Mouse (Mus musculus) stomach, embryonic 14.5 days (tissue): ENCODE results near the gene Mcam. TPM values are rescaled to one million over a fixed set of nuclear protein-coding genes. Genes with fewer than 3 reads are reported as not detected.

Experiments
- ATAC-seq: fragments of 200-750 bp; cut with Nextera tagmentation; 2 replicates; pipeline ENCODE4 v1.8.0; 2017; ENCODE audit warnings: low read depth, moderate TSS enrichment; ENCODE audit not compliant: insufficient number of reproducible peaks, insufficient read depth, low FRiP score
- H3K27ac ChIP-seq: fragments of 300-500 bp; sonication (generic); 2 replicates; pipeline ENCODE4 v1.5.1; 2014; ENCODE audit warnings: mild to moderate bottlenecking, low read length, moderate library complexity, mixed read lengths
- H3K27me3 ChIP-seq: fragments of 300-500 bp; sonication (generic); 2 replicates; pipeline ENCODE4 v1.6.1; 2014; ENCODE audit warnings: low read length, control low read depth, mixed read lengths; ENCODE audit not compliant: control insufficient read depth, insufficient read depth
- H3K36me3 ChIP-seq: fragments of 300-500 bp; sonication (generic); 2 replicates; pipeline ENCODE4 v1.6.1; 2014; ENCODE audit warnings: mild to moderate bottlenecking, control low read depth, low read length, moderate library complexity, mixed read lengths; ENCODE audit not compliant: control insufficient read depth, insufficient read depth
- H3K4me1 ChIP-seq: fragments of 300-500 bp; sonication (generic); 2 replicates; pipeline ENCODE4 v1.6.1; 2014; ENCODE audit warnings: low read length, control low read depth, mixed read lengths; ENCODE audit not compliant: control insufficient read depth, insufficient read depth
- H3K4me2 ChIP-seq: fragments of 300-500 bp; sonication (generic); replicated peaks from 2 replicates; pipeline ENCODE4 v1.6.1; 2014; ENCODE audit warnings: low read depth, low read length, control low read depth
- H3K4me3 ChIP-seq: fragments of 300-500 bp; sonication (generic); 2 replicates; pipeline ENCODE4 v1.5.1; 2014; ENCODE audit warnings: low read depth, low read length, control low read depth
- H3K9ac ChIP-seq: fragments of 300-500 bp; sonication (generic); replicated peaks from 2 replicates; pipeline ENCODE4 v1.6.1; 2014; ENCODE audit warnings: low read depth, mild to moderate bottlenecking, control low read depth, low read length, moderate library complexity, mixed read lengths
- H3K9me3 ChIP-seq: fragments of 300-500 bp; sonication (generic); 2 replicates; pipeline ENCODE4 v1.6.1; 2016; ENCODE audit warnings: low read depth, low read length, control low read depth; ENCODE audit not compliant: control insufficient read depth
- WGBS: fragments of 180-500 bp; shearing (Covaris S2); extraction: QIAGEN DNeasy Blood & Tissue Kit; methylation state at CpG from one replicate; pipeline ENCODE4 v1.1.7; 2014; 5-methylcytosine and 5-hydroxymethylcytosine counted together
- polyA plus RNA-seq: library from polyadenylated mRNA; unstranded; fragments of >200 nt; fragmentation: Nextera tagmentation; extraction: Ambion mirVana; gene quantifications from 2 replicates; pipeline ENCODE4 v1.2.1, GENCODE M21; 2014

Mcam gene
- polyA plus RNA-seq, 1 experiment from 2014 or later, result 54.3 TPM

DNA sequence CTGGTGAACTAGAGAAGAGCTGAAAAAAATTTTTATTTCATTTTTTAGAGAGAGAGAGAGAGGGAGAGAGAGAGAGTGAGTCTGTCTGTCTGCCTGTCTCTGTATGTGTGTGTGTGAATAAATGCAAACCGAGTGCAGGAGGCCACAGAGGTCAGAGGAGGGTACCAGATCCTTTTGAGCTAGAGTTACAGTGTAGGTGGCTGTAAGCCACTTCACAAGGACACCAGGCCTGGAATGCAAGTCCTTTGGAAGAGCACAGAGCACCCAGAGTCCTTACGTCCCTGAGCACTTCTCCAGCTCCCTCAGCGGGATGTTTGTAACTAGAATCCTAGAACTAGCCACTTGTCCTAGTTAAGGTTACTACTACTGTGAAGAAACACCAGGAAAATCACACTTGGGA is 25.6 kb downstream of the Mcam start:
- no peaks in the 10 kb centered on the region for H3K9me3 ChIP-seq
- no peak overlapping the region for H3K9ac ChIP-seq
- H3K4me3 ChIP-seq, result no peak overlapping the region
- H3K4me1 ChIP-seq, result no peaks in the 10 kb centered on the region
- ATAC-seq, result no peak
- H3K27me3 ChIP-seq, result no peaks in the 10 kb centered on the region
- peaks cover 70% of the 10 kb centered on the region for H3K36me3 ChIP-seq
- WGBS, result 80% methylated on average over 3 of the region's 3 CpGs
- no peak overlapping the region for H3K4me2 ChIP-seq
- no peak overlapping the region for H3K27ac ChIP-seq

DNA sequence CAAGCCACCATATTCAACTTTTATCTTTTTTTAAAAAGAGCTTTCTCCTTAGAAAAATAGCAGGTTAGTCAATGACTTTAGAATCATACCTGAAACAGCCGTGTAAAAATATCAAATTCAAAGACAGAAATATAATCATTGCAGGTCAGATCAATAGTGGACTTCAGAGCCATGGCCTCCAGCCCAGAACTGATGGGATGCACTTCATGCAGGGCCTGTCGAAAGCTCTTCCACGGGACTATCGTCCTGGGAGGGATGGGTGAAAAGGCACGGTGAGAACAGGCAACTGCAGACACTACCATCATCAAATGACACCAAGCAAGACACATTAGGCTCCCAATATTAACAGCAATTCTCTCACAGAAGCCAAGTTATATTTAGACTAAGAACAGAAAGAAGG is 34.7 kb downstream of the Mcam start:
- H3K36me3 ChIP-seq, result peaks cover 33% of the 10 kb centered on the region
- WGBS, result 86% methylated on average over 5 of the region's 5 CpGs

DNA sequence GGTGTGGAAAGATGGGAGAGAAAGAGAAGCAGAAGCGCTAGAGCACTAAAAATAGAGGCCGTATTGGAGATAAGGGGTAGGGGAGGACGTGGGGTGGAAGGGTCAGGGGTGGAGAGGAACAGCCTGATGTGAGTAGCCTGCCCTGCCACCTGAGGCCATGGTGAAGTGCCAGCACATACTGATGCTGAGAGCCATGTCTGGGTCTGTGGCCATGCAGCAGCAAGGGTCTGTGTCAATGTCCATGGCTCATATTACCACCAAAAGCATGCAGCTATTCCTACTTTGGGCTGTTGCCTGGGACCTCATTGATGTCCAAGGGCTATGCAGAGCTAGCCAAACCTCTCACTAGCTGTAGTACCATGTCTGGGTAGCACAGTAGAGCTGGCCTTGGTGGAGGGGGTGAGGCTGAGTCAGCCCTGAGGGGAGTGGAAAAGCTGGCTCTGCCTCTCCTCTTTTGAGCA is 36.5 kb downstream of the Mcam start:
- 0 out of 2 replicates have a peak, but pooled peaks cover 4% of the 10 kb centered on the region for H3K4me1 ChIP-seq
- no peaks in the 10 kb centered on the region for H3K9me3 ChIP-seq
- 77% methylated on average over 3 of the region's 3 CpGs for WGBS
- H3K27ac ChIP-seq, result no peak overlapping the region
- H3K9ac ChIP-seq, result no peak overlapping the region
- no peak overlapping the region for H3K4me3 ChIP-seq
- no peaks in the 10 kb centered on the region for H3K27me3 ChIP-seq
- ATAC-seq, result no peak
- no peak overlapping the region for H3K4me2 ChIP-seq
- peaks cover 24% of the 10 kb centered on the region for H3K36me3 ChIP-seq

More for the DNA sequence above, 34.7 kb downstream of the Mcam start:
- Histone ChIP-seq H3K27me3 (no peaks in the 10 kb centered on the region), H3K9ac (no peak overlapping the region), H3K4me3 (no peak overlapping the region), H3K27ac (no peak overlapping the region), H3K9me3 (no peaks in the 10 kb centered on the region), H3K4me2 (no peak overlapping the region), H3K4me1 (no peaks in the 10 kb centered on the region)
- no peak for ATAC-seq

DNA sequence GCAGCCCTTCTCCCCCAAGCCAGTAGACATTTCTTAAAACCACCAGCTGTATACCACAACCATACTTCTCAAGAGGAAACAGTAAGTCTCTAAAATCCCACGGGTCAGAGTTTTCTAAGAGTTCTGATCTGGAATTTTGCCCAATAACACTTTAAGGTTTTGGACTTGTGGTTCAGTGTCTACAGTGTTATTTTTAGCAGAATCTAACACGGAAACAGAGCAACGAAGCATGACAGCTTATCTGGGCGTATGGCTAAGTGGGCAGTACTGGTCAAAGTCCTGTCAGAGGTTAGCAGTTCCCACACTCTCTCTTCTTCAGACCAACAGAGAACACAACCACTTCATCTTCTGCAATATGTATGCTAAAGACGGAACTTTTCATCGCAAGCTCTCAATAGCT is 41.3 kb downstream of the Mcam start:
- 48% methylated on average over 6 of the region's 6 CpGs for WGBS
- no peak overlapping the region for H3K9ac ChIP-seq
- no peaks in the 10 kb centered on the region for H3K9me3 ChIP-seq
- peaks cover 7% of the 10 kb centered on the region; the same call in 1 of the 2 replicates for H3K4me1 ChIP-seq
- H3K4me2 ChIP-seq, result no peak overlapping the region
- H3K27ac ChIP-seq, result no peak overlapping the region
- no peak overlapping the region for H3K4me3 ChIP-seq
- no peaks in the 10 kb centered on the region for H3K27me3 ChIP-seq
- peaks cover 9% of the 10 kb centered on the region for H3K36me3 ChIP-seq
- no peak for ATAC-seq

DNA sequence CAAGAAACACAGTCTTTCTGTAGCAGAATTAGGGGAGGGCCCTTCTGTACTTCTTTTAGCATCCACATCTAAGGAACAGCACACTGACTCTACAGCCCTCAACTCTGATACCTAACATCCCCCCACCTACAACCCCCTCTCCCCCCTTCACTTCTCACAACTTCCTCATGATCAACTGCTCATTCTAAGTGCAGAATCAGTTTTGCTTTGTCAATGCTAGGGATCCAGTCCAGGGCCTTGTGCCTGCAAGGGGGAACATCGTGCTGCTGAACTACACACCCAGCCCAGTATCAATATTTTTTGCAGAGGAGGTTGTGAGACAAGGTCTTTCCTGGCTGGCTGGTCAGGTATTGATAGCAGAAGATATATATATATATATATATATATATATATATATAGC is 41.7 kb downstream of the Mcam start:
- 89% methylated on average over 1 of the region's 1 CpGs for WGBS
- no peak for ATAC-seq
- H3K27ac ChIP-seq, result no peak overlapping the region

DNA sequence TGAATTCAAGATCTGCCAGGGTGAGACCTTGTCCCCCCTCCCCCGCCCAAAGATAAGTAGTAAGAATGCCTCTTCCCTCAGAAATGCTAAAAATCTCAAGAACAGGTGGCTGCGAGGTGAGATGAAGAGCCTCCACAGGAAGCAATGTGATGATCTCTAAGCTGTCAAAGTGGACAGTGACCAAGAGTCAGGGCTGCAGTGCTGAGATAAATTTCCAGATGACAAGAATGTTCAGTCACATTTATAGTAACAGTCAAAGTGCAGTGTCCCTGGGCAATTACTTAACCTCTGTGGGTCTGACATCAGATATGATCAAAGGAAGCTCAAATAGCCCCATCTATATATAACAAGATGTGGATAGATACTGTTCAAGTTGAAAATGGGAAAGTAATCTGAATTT is 43.1 kb downstream of the Mcam start:
- H3K9me3 ChIP-seq, result no peaks in the 10 kb centered on the region
- H3K27ac ChIP-seq, result no peak overlapping the region
- no peak overlapping the region for H3K4me3 ChIP-seq
- no peak overlapping the region for H3K9ac ChIP-seq
- H3K36me3 ChIP-seq, result peaks cover 6% of the 10 kb centered on the region
- H3K4me2 ChIP-seq, result no peak overlapping the region
- no peak for ATAC-seq
- H3K27me3 ChIP-seq, result no peaks in the 10 kb centered on the region
- H3K4me1 ChIP-seq, result peaks cover 7% of the 10 kb centered on the region; the same call in 1 of the 2 replicates
- WGBS, result 77% methylated on average over 2 of the region's 2 CpGs

More for the DNA sequence above, 41.7 kb downstream of the Mcam start:
- peaks cover 9% of the 10 kb centered on the region for H3K36me3 ChIP-seq
- no peak overlapping the region for H3K4me3 ChIP-seq
- H3K9ac ChIP-seq, result no peak overlapping the region
- no peak overlapping the region for H3K4me2 ChIP-seq
- H3K27me3 ChIP-seq, result no peaks in the 10 kb centered on the region
- H3K9me3 ChIP-seq, result no peaks in the 10 kb centered on the region
- H3K4me1 ChIP-seq, result peaks cover 7% of the 10 kb centered on the region; the same call in 1 of the 2 replicates

DNA sequence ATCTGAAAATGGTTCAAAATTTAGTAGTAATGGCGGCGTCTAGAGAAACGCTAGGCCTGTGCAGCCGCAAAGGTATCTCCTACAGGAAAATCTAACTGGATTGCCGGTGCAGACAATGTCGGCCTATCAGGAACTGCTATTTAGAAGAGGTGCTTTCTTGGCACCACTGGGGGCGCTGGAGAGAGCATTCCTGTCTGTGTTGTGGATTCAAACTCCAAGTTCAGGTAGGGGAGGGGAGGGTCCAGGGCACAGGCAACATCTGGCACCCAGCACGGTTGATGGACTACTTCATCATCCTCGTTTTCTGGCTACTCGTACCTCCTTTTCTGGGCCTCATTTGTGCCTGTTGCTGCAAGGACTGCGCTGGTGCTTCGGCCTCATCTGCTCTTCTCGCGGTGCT is 44.1 kb downstream of the Mcam start:
- no peak overlapping the region for H3K4me2 ChIP-seq
- no peaks in the 10 kb centered on the region for H3K27me3 ChIP-seq
- H3K9ac ChIP-seq, result no peak overlapping the region
- no peak overlapping the region for H3K27ac ChIP-seq
- ATAC-seq, result no peak
- H3K4me3 ChIP-seq, result no peak overlapping the region
- 80% methylated on average over 14 of the region's 14 CpGs for WGBS
- H3K36me3 ChIP-seq, result no peaks in the 10 kb centered on the region
- peaks cover 7% of the 10 kb centered on the region; the same call in 1 of the 2 replicates for H3K4me1 ChIP-seq
- no peaks in the 10 kb centered on the region for H3K9me3 ChIP-seq

DNA sequence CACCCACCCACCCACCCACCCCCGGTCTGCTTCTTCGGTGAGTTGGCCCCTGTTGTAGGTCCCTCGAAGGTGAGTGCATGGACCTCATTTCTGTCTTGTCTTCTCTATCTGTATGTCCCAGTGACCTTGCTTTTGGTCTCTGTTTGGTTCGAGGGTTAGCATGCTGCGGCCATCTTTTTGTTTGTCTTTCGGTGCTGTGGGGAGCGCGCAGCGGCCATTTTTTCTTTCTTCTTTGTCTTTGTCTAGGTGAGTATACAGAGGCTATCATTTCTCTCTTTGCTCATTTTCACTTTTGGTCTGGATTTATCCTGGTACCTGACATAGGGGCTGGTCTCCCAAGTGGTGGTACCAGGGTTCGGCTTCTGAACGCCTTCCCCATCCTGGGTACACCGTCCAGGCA is 44.5 kb downstream of the Mcam start:
- Histone ChIP-seq H3K4me1 (peaks cover 7% of the 10 kb centered on the region; the same call in 1 of the 2 replicates), H3K27me3 (no peaks in the 10 kb centered on the region), H3K27ac (no peak overlapping the region), H3K9me3 (no peaks in the 10 kb centered on the region), H3K4me3 (no peak overlapping the region), H3K4me2 (no peak overlapping the region), H3K9ac (no peak overlapping the region), H3K36me3 (no peaks in the 10 kb centered on the region)
- no peak for ATAC-seq
- 95% methylated on average over 12 of the region's 12 CpGs for WGBS

DNA sequence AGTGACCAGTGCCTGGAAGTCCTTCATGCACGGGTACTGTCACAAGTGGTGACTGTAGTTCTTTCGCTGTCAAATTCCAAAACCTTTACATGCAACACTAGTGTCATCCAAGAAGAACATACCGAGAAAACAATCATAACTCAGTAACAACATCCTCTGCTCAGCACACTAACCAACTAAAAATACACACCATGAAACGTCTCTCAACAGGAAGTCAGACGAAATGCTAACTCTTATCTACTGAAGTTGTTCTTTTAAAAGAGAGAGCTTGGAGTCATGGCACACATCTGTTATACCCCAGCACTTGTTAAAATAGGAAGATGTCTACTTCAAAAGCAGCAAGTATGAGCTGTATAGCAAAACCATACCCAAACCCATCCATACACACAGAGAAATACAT is 47.3 kb downstream of the Mcam start:
- H3K9ac ChIP-seq, result no peak overlapping the region
- WGBS, result 75% methylated on average over 5 of the region's 5 CpGs
- no peak overlapping the region for H3K4me3 ChIP-seq
- H3K27ac ChIP-seq, result no peak overlapping the region
- no peaks in the 10 kb centered on the region for H3K4me1 ChIP-seq
- H3K4me2 ChIP-seq, result no peak overlapping the region
- no peaks in the 10 kb centered on the region for H3K36me3 ChIP-seq
- no peaks in the 10 kb centered on the region for H3K27me3 ChIP-seq
- H3K9me3 ChIP-seq, result no peaks in the 10 kb centered on the region
- ATAC-seq, result no peak
